Mouse (Mus musculus): ENCODE data around the gene Gm17387. TPM values are rescaled to one million over a fixed set of nuclear protein-coding genes. Genes with fewer than 3 reads are reported as not detected.

Gm17387 gene
- not detected in 2 replicates for polyA plus RNA-seq (2015; fragmentation: Nextera tagmentation; extraction: Ambion mirVana)

DNA sequence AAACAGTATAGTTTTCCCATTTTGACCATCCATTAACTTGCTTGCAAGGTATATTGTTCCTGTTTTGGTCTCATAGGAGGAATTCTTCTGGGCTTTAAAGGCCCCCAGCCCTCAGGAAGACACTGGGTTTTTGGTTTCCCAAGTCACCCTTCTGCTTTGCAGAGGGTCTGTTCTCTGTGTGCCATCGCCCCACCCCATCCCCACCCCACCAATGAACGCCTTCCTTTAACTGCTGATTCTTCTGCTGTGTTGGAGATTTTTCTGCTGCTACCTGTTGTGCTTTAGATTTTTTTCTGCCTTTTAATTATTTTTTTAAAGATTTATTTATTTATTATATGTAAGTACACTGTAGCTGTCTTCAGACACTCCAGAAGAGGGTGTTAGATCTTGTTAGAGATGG, at the start of gene Gm17387:
Gene Gm17387 (plus strand): TSS at position 301 of the 400 bp plus-strand sequence.
- Histone ChIP-seq H3K27me3 (ENCODE audit: control insufficient read depth, insufficient read depth, low read depth, low read length) (no peaks in the 10 kb centered on the region), H3K9me3 (replicated peaks; ENCODE audit: control insufficient read depth, low read length, poor library complexity, severe bottlenecking) (no peaks in the 10 kb centered on the region), H3K4me3 (ENCODE audit: low read depth, low read length) (no peak within 1 kb of the TSS), H3K9ac (ENCODE audit: low read depth, low read length) (no peak within 1 kb of the TSS), H3K36me3 (ENCODE audit: control insufficient read depth, insufficient read depth, low read length) (no peaks in the 10 kb centered on the region), H3K4me2 (ENCODE audit: low read length) (no peak within 1 kb of the TSS), H3K27ac (ENCODE audit: low read length) (no peak within 1 kb of the TSS), H3K4me1 (ENCODE audit: control insufficient read depth, insufficient read depth, low read length) (peaks cover 11% of the 10 kb centered on the region)
- WGBS, result 97% methylated on average over 2 of the region's 2 CpGs
- no peak for ATAC-seq

DNA sequence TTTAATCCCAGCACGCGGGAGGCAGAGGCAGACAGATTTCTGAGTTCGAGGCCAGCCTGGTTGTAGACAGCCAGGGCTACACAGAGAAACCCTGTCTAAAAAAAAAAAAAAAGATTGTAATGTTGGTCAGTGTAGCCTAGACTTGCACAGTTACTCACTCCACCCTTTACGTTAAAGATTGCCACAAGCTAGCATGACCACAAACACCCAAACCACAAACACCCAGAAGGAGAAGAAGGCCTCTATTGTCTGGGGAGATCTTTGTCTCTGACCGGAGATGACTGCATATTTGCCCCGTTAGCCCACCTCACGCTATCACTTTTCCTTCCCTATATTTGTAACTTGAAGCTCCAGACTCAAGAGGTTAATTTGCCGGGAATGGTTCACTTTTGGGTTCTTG, 47.2 kb upstream of the Gm17387 start:
- no peak overlapping the region for H3K27ac ChIP-seq (ENCODE audit: low read length)
- H3K4me2 ChIP-seq (ENCODE audit: low read length), result no peak overlapping the region
- ATAC-seq, result no peak
- H3K27me3 ChIP-seq (ENCODE audit: control insufficient read depth, insufficient read depth, low read depth, low read length), result no peaks in the 10 kb centered on the region
- no peak overlapping the region for H3K4me3 ChIP-seq (ENCODE audit: low read depth, low read length)
- H3K36me3 ChIP-seq (ENCODE audit: control insufficient read depth, insufficient read depth, low read length), result no peaks in the 10 kb centered on the region
- H3K4me1 ChIP-seq (ENCODE audit: control insufficient read depth, insufficient read depth, low read length), result no peaks in the 10 kb centered on the region
- WGBS, result 95% methylated on average over 8 of the region's 8 CpGs
- H3K9ac ChIP-seq (ENCODE audit: low read depth, low read length), result no peak overlapping the region
- no peaks in the 10 kb centered on the region for H3K9me3 ChIP-seq (replicated peaks; ENCODE audit: control insufficient read depth, low read length, poor library complexity, severe bottlenecking)

- 92% methylated on average over 7 of the region's 7 CpGs for WGBS
- no peak for ATAC-seq
Observed at GRCm38 (mm10) chr7:140982971-140983370, 46.0 kb upstream of the Gm17387 start.

GRCm38 (mm10) chr7:140987182-140988138, 41.5 kb upstream of the Gm17387 start:
- Histone ChIP-seq H3K9me3 (replicated peaks; ENCODE audit: control insufficient read depth, low read length, poor library complexity, severe bottlenecking) (no peaks in the 10 kb centered on the region), H3K27me3 (ENCODE audit: control insufficient read depth, insufficient read depth, low read depth, low read length) (no peaks in the 10 kb centered on the region), H3K4me2 (ENCODE audit: low read length) (no peak overlapping the region), H3K36me3 (ENCODE audit: control insufficient read depth, insufficient read depth, low read length) (no peaks in the 10 kb centered on the region), H3K4me1 (ENCODE audit: control insufficient read depth, insufficient read depth, low read length) (no peaks in the 10 kb centered on the region), H3K9ac (ENCODE audit: low read depth, low read length) (no peak overlapping the region), H3K27ac (ENCODE audit: low read length) (no peak overlapping the region), H3K4me3 (ENCODE audit: low read depth, low read length) (no peak overlapping the region)
- 88% methylated on average over 17 of the region's 17 CpGs for WGBS
- no peak for ATAC-seq

More at GRCm38 (mm10) chr7:140982971-140983370, 46.0 kb upstream of the Gm17387 start:
- Histone ChIP-seq H3K4me1 (ENCODE audit: control insufficient read depth, insufficient read depth, low read length) (no peaks in the 10 kb centered on the region), H3K36me3 (ENCODE audit: control insufficient read depth, insufficient read depth, low read length) (no peaks in the 10 kb centered on the region), H3K9me3 (replicated peaks; ENCODE audit: control insufficient read depth, low read length, poor library complexity, severe bottlenecking) (no peaks in the 10 kb centered on the region), H3K9ac (ENCODE audit: low read depth, low read length) (no peak overlapping the region), H3K27ac (ENCODE audit: low read length) (no peak overlapping the region), H3K4me3 (ENCODE audit: low read depth, low read length) (no peak overlapping the region), H3K4me2 (ENCODE audit: low read length) (no peak overlapping the region), H3K27me3 (ENCODE audit: control insufficient read depth, insufficient read depth, low read depth, low read length) (no peaks in the 10 kb centered on the region)

DNA sequence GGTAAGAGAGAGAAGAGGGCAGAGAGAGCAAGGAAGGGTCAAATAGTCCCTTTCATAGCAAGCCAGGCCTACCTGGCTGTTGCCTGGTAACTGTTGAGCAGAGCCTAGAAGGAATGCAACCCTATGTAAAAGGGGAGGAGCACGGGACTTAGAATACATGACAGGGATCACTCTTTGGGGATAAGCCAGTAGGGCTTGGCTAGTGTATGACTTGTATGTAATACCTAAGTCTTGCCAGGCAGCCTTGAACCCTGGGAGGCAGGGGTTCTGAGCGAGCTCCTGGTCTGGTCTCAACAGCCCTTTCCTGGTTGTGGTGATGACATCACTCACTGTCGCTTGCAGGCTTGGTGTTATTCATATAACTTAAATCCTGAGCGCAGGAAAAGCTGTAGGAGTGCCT, 39.9 kb upstream of the Gm17387 start:
- H3K9me3 ChIP-seq (replicated peaks; ENCODE audit: control insufficient read depth, low read length, poor library complexity, severe bottlenecking), result no peaks in the 10 kb centered on the region
- H3K4me2 ChIP-seq (ENCODE audit: low read length), result no peak overlapping the region
- H3K4me3 ChIP-seq (ENCODE audit: low read depth, low read length), result no peak overlapping the region
- no peaks in the 10 kb centered on the region for H3K36me3 ChIP-seq (ENCODE audit: control insufficient read depth, insufficient read depth, low read length)
- 65% methylated on average over 4 of the region's 4 CpGs for WGBS
- H3K9ac ChIP-seq (ENCODE audit: low read depth, low read length), result no peak overlapping the region
- no peak for ATAC-seq
- H3K27me3 ChIP-seq (ENCODE audit: control insufficient read depth, insufficient read depth, low read depth, low read length), result no peaks in the 10 kb centered on the region
- no peaks in the 10 kb centered on the region for H3K4me1 ChIP-seq (ENCODE audit: control insufficient read depth, insufficient read depth, low read length)
- no peak overlapping the region for H3K27ac ChIP-seq (ENCODE audit: low read length)

DNA sequence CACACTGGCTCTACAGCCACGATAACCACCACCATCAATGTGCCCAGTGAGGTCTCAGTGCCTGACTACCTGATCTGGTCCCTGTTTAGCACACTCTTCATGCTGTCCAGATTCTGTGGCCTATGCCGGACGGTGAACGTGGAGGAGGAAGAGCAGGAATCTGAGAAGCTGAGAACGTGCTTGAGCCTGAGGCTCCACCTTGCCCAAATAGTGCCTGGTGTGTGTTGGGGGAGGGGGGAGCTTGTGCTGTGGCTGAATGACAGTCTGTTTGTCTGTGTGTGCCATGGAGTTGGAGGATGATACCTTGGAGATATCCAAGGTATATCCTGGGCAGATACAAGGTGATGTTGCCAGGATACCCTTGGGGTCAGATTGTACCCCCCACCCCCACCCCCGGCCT, 38.7 kb upstream of the Gm17387 start:
- no peak for ATAC-seq
- Histone ChIP-seq H3K4me2 (ENCODE audit: low read length) (no peak overlapping the region), H3K27me3 (ENCODE audit: control insufficient read depth, insufficient read depth, low read depth, low read length) (no peaks in the 10 kb centered on the region), H3K27ac (ENCODE audit: low read length) (no peak overlapping the region), H3K9ac (ENCODE audit: low read depth, low read length) (no peak overlapping the region), H3K36me3 (ENCODE audit: control insufficient read depth, insufficient read depth, low read length) (no peaks in the 10 kb centered on the region), H3K9me3 (replicated peaks; ENCODE audit: control insufficient read depth, low read length, poor library complexity, severe bottlenecking) (no peaks in the 10 kb centered on the region), H3K4me1 (ENCODE audit: control insufficient read depth, insufficient read depth, low read length) (no peaks in the 10 kb centered on the region), H3K4me3 (ENCODE audit: low read depth, low read length) (no peak overlapping the region)
- 82% methylated on average over 6 of the region's 6 CpGs for WGBS

- Histone ChIP-seq H3K4me1 (ENCODE audit: control insufficient read depth, insufficient read depth, low read length) (no peaks in the 10 kb centered on the region), H3K4me3 (ENCODE audit: low read depth, low read length) (no peak overlapping the region), H3K27ac (ENCODE audit: low read length) (no peak overlapping the region), H3K27me3 (ENCODE audit: control insufficient read depth, insufficient read depth, low read depth, low read length) (no peaks in the 10 kb centered on the region), H3K9me3 (replicated peaks; ENCODE audit: control insufficient read depth, low read length, poor library complexity, severe bottlenecking) (no peaks in the 10 kb centered on the region), H3K36me3 (ENCODE audit: control insufficient read depth, insufficient read depth, low read length) (no peaks in the 10 kb centered on the region), H3K9ac (ENCODE audit: low read depth, low read length) (no peak overlapping the region), H3K4me2 (ENCODE audit: low read length) (no peak overlapping the region)
- no peak for ATAC-seq
- 78% methylated on average over 5 of the region's 5 CpGs for WGBS
Observed at GRCm38 (mm10) chr7:140990622-140991021, 38.3 kb upstream of the Gm17387 start.

GRCm38 (mm10) chr7:140991117-140991689, 37.7 kb upstream of the Gm17387 start:
- WGBS, result 92% methylated on average over 14 of the region's 14 CpGs
- H3K9ac ChIP-seq (ENCODE audit: low read depth, low read length), result no peak overlapping the region
- H3K27me3 ChIP-seq (ENCODE audit: control insufficient read depth, insufficient read depth, low read depth, low read length), result no peaks in the 10 kb centered on the region
- H3K4me3 ChIP-seq (ENCODE audit: low read depth, low read length), result no peak overlapping the region
- no peak overlapping the region for H3K27ac ChIP-seq (ENCODE audit: low read length)
- no peaks in the 10 kb centered on the region for H3K4me1 ChIP-seq (ENCODE audit: control insufficient read depth, insufficient read depth, low read length)
- H3K36me3 ChIP-seq (ENCODE audit: control insufficient read depth, insufficient read depth, low read length), result no peaks in the 10 kb centered on the region
- H3K4me2 ChIP-seq (ENCODE audit: low read length), result no peak overlapping the region
- no peaks in the 10 kb centered on the region for H3K9me3 ChIP-seq (replicated peaks; ENCODE audit: control insufficient read depth, low read length, poor library complexity, severe bottlenecking)
- no peak for ATAC-seq

- Histone ChIP-seq H3K4me3 (ENCODE audit: low read depth, low read length) (no peak overlapping the region), H3K9ac (ENCODE audit: low read depth, low read length) (no peak overlapping the region), H3K27ac (ENCODE audit: low read length) (no peak overlapping the region), H3K9me3 (replicated peaks; ENCODE audit: control insufficient read depth, low read length, poor library complexity, severe bottlenecking) (no peaks in the 10 kb centered on the region), H3K36me3 (ENCODE audit: control insufficient read depth, insufficient read depth, low read length) (no peaks in the 10 kb centered on the region), H3K4me1 (ENCODE audit: control insufficient read depth, insufficient read depth, low read length) (no peaks in the 10 kb centered on the region), H3K4me2 (ENCODE audit: low read length) (no peak overlapping the region), H3K27me3 (ENCODE audit: control insufficient read depth, insufficient read depth, low read depth, low read length) (no peaks in the 10 kb centered on the region)
- 56% methylated on average over 1 of the region's 1 CpGs for WGBS
- ATAC-seq, result no peak
Observed at GRCm38 (mm10) chr7:140997817-140998216, 31.1 kb upstream of the Gm17387 start.

Measured in midbrain, embryonic 16.5 days (tissue).